Mouse (Mus musculus) c-Kit-positive CD71-positive TER-119-negative erythroid progenitor cells, embryonic 14.5 days (primary cell): ENCODE data around the gene Sart3.

Experiments used
- DNase-seq: peaks from one replicate; pipeline ENCODE4 v3.0.0-alpha.2; 2013; ENCODE audit warnings: low read depth

The Sart3 gene

GRCm38 (mm10) chr5:113765641-113766526 is 6.4 kb downstream of the Sart3 start:
- no peak for DNase-seq

GRCm38 (mm10) chr5:113764426-113764825 is 7.9 kb downstream of the Sart3 start:
- no peak for DNase-seq

GRCm38 (mm10) chr5:113761585-113761984 is 10.7 kb downstream of the Sart3 start:
- DNase-seq: no peak

- DNase-seq: no peak
Observed at GRCm38 (mm10) chr5:113755347-113756030, 16.8 kb downstream of the Sart3 start.

GRCm38 (mm10) chr5:113751521-113752157 is 20.7 kb downstream of the Sart3 start:
- DNase-seq: no peak

GRCm38 (mm10) chr5:113748556-113749331 is 23.6 kb downstream of the Sart3 start:
- DNase-seq: no peak

GRCm38 (mm10) chr5:113747629-113748028 is 24.7 kb downstream of the Sart3 start:
- DNase-seq: no peak

GRCm38 (mm10) chr5:113737607-113738237 is 34.6 kb downstream of the Sart3 start:
- DNase-seq: no peak

- DNase-seq: no peak
Observed at GRCm38 (mm10) chr5:113736522-113737164, 35.7 kb downstream of the Sart3 start.

- DNase-seq: no peak
Observed at GRCm38 (mm10) chr5:113736113-113736502, 36.2 kb downstream of the Sart3 start.

- DNase-seq: peak; percentile 92
Observed at GRCm38 (mm10) chr5:113735345-113736112, 36.8 kb downstream of the Sart3 start, which contains the start of gene Ficd. Ficd (plus strand) TSS chr5:113735803.

GRCm38 (mm10) chr5:113735023-113735344 is 37.3 kb downstream of the Sart3 start:
- DNase-seq: no peak

- no peak for DNase-seq
Observed at GRCm38 (mm10) chr5:113734376-113734775, 37.9 kb downstream of the Sart3 start.

GRCm38 (mm10) chr5:113732182-113732581 is 40.1 kb downstream of the Sart3 start:
- no peak for DNase-seq

- DNase-seq: no peak
Observed at GRCm38 (mm10) chr5:113731174-113731573, 41.1 kb downstream of the Sart3 start.

- no peak for DNase-seq
Observed at GRCm38 (mm10) chr5:113730641-113731121, 41.6 kb downstream of the Sart3 start.

- no peak for DNase-seq
Observed at GRCm38 (mm10) chr5:113728691-113729090, 43.6 kb downstream of the Sart3 start.

- DNase-seq: no peak
Observed at GRCm38 (mm10) chr5:113728011-113728410, 44.3 kb downstream of the Sart3 start.

- DNase-seq: no peak
Observed at GRCm38 (mm10) chr5:113727238-113727637, 45.1 kb downstream of the Sart3 start.

- DNase-seq: no peak
Observed at GRCm38 (mm10) chr5:113726618-113727017, 45.7 kb downstream of the Sart3 start.
